8 mouse cellular contexts compared by ENCODE assay signal in the genomic region with DNA sequence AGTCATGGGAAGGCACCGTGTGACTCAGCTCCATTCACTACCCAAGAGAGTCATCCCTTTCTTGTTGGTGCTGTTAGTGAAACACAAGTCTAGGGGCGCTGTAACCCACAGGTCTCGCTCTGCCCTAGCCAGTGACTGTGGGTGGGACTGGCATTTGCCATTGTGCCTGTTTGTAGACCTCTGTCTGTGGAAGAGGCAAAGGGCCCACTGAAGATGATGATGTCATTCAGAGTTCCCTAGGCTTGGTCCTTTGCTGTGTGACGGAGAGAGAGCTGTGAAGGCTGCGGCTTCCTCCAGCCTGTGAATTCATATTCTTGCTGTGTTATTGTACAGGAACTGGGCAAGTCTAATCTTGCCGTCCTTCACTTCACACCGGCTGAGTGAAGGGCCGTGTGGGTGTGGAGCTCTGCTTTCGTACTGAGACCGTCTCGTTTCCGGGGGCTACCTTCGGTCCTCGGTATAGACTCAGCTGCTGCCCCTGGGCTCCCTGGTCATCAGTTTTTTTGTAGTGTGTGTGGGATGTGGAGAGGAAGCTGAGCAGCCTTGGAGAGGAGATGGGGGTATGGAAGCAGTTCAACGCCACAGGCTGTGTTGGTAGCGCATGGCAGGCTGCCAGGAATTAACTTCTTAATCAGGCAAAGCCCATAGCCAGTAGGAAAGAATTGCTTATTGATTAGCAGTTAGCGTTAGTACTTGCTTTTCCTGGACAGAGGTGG. TPM values are rescaled to one million over a fixed set of nuclear protein-coding genes. Genes with fewer than 3 reads are reported as not detected.
DNase-seq lines count a peak whose midpoint lies in the region; ATAC-seq lines count a peak whose summit lies in the region.

No protein-coding gene starts in this region.

- H3K4me3 ChIP-seq in heart, embryonic 12.5 days = no peak overlapping the region
- no peak overlapping the region for H3K4me3 ChIP-seq in liver, embryonic 16.5 days (ENCODE audit: low read depth, low read length)

- no peaks in the 10 kb centered on the region for H3K9me3 ChIP-seq in heart, embryonic 12.5 days (replicated peaks)
- H3K9me3 ChIP-seq in liver, embryonic 16.5 days (replicated peaks; ENCODE audit: control insufficient read depth, low read length) = no peaks in the 10 kb centered on the region

- no peak for DNase-seq in heart, postnatal 36 days
- DNase-seq in retina, postnatal 1 day = peak; percentile 51
- DNase-seq in retina, embryonic 14.5 days (ENCODE audit: low spot score) = no peak
- no peak for DNase-seq in c-Kit-positive CD71-positive TER-119-positive erythroid progenitor cells, embryonic 14.5 days (ENCODE audit: low spot score)
- DNase-seq in gastrocnemius, postnatal 36 days = no peak

- no peak overlapping the region for H3K9ac ChIP-seq in heart, embryonic 12.5 days
- H3K9ac ChIP-seq in liver, embryonic 16.5 days (ENCODE audit: low read depth, low read length) = peak overlapping the region; percentile 26

- intact Hi-C loops in heart, postnatal 36 days (cut with DNase I) = no loop called here
- intact Hi-C loops in gastrocnemius, postnatal 36 days (cut with DNase I) = no loop called here

- WGBS in heart, embryonic 12.5 days = 46% methylated on average over 17 of the region's 17 CpGs
- 61% methylated on average over 17 of the region's 17 CpGs for WGBS in liver, embryonic 16.5 days (ENCODE audit: insufficient replicate concordance)

- peak overlapping the region; percentile 45 for H3K4me2 ChIP-seq in heart, embryonic 12.5 days
- H3K4me2 ChIP-seq in liver, embryonic 16.5 days (ENCODE audit: low read depth, low read length) = peak overlapping the region; percentile 6

- H3K27ac ChIP-seq in heart, embryonic 12.5 days (ENCODE audit: poor library complexity, severe bottlenecking) = peak overlapping the region; percentile 7; the same call in 1 of the 2 replicates
- peak overlapping the region; percentile 94 for H3K27ac ChIP-seq in liver, embryonic 16.5 days (ENCODE audit: low read length)

- ATAC-seq in heart, embryonic 12.5 days (ENCODE audit: insufficient number of reproducible peaks, low FRiP score) = no peak
- peak; percentile 25 for ATAC-seq in erythroid progenitor cell, adult 5-6 weeks (replicated peaks; ENCODE audit: low FRiP score, poor library complexity, severe bottlenecking)
- ATAC-seq in liver, embryonic 16.5 days (ENCODE audit: low read depth) = no peak

- H3K4me1 ChIP-seq in heart, embryonic 12.5 days (replicated peaks) = peaks cover 44% of the 10 kb centered on the region
- H3K4me1 ChIP-seq in liver, embryonic 16.5 days (ENCODE audit: control insufficient read depth, low read depth, low read length) = peaks cover 77% of the 10 kb centered on the region

- no peaks in the 10 kb centered on the region for H3K27me3 ChIP-seq in heart, embryonic 12.5 days (replicated peaks)
- H3K27me3 ChIP-seq in liver, embryonic 16.5 days (ENCODE audit: control insufficient read depth, insufficient read depth, low read depth, low read length) = no peaks in the 10 kb centered on the region

- no peaks in the 10 kb centered on the region for H3K36me3 ChIP-seq in heart, embryonic 12.5 days
- H3K36me3 ChIP-seq in liver, embryonic 16.5 days (ENCODE audit: control insufficient read depth, insufficient read depth) = no peaks in the 10 kb centered on the region

RNA-seq across cellular contexts. Expression of a gene that starts 7.7 kb away (rescaled TPM):
- 61.1 and 62.1 TPM in 2 replicates for polyA plus RNA-seq in heart, embryonic 12.5 days (2016; fragmentation: Nextera tagmentation; extraction: Ambion mirVana)
- total RNA-seq in heart, postnatal 36 days (2021) = 10 to 100 TPM; 11.4 to 12.5 TPM
- total RNA-seq in erythroid progenitor cell, adult 5-6 weeks (2015; ENCODE audit: low replicate concordance) = 88.0 and 88.3 TPM in 2 replicates
- total RNA-seq in erythroid progenitor cell, adult 5-6 weeks (2017; ENCODE audit: low replicate concordance) = 87.7 and 116 TPM in 2 replicates
- polyA plus RNA-seq in liver, embryonic 16.5 days (2015; fragmentation: Nextera tagmentation; extraction: Ambion mirVana) = 59.4 and 63.0 TPM in 2 replicates
- 1 to 10 TPM; 4.9 to 5.9 TPM for total RNA-seq in gastrocnemius, postnatal 36 days (2021)

Comparison
In these comparisons a context has a peak if more than half of its experiments do, and no peak if none do; other contexts are left out.
1. RNA of a gene that starts 7.7 kb away (total RNA-seq): 87.7 to 116 TPM in erythroid progenitor cell, adult 5-6 weeks; 11.4 to 12.5 TPM in heart, postnatal 36 days and 4.9 to 5.9 TPM in gastrocnemius, postnatal 36 days; every median in the first group is over 4 times any median in the second.